Mouse (Mus musculus) kidney, adult 8-10 months (tissue): ENCODE data around the gene Mal.

ENCODE experiments used
- DNase-seq, 2 experiments: peaks; one replicate each; pipeline ENCODE4 v3.0.0; 2022

Gene Mal

GRCm38 (mm10) chr2:127656086-127656720 is at the start of gene Mal:
Gene Mal (minus strand): TSS chr2:127656695.
- DNase-seq, result peak; percentile 79 to 82

GRCm38 (mm10) chr2:127705267-127705666 is 48.8 kb upstream of the Mal start:
- no peak for DNase-seq

GRCm38 (mm10) chr2:127689239-127689638 is 32.7 kb upstream of the Mal start:
- DNase-seq, result no peak

GRCm38 (mm10) chr2:127683687-127684331 is 27.3 kb upstream of the Mal start:
- peak; percentile 78 to 80 for DNase-seq

- no peak for DNase-seq
Measured at GRCm38 (mm10) chr2:127667843-127668506, 11.5 kb upstream of the Mal start.

GRCm38 (mm10) chr2:127667015-127667414 is 10.5 kb upstream of the Mal start:
- no peak for DNase-seq

- DNase-seq, result no peak
Measured at GRCm38 (mm10) chr2:127662708-127663107, 6.2 kb upstream of the Mal start.

GRCm38 (mm10) chr2:127655419-127655818 is 1.1 kb downstream of the Mal start:
- DNase-seq, result peak in 1 of 2 experiments; percentile 40

- DNase-seq, result peak in 1 of 2 experiments; percentile 33
Measured at GRCm38 (mm10) chr2:127654786-127655185, 1.7 kb downstream of the Mal start.

- DNase-seq, result no peak
Measured at GRCm38 (mm10) chr2:127652805-127653204, 3.7 kb downstream of the Mal start.

- DNase-seq, result peak in 1 of 2 experiments; percentile 60
Measured at GRCm38 (mm10) chr2:127652335-127652734, 4.2 kb downstream of the Mal start.

- DNase-seq, result peak in 1 of 2 experiments; percentile 54
Measured at GRCm38 (mm10) chr2:127651601-127652000, 4.9 kb downstream of the Mal start.

- DNase-seq, result peak; percentile 62 to 73
Measured at GRCm38 (mm10) chr2:127649921-127650320, 6.6 kb downstream of the Mal start.

- DNase-seq, result no peak
Measured at GRCm38 (mm10) chr2:127648145-127648544, 8.3 kb downstream of the Mal start.

- DNase-seq, result no peak
Measured at GRCm38 (mm10) chr2:127646875-127647274, 9.6 kb downstream of the Mal start.

- peak in 1 of 2 experiments; percentile 38 for DNase-seq
Measured at GRCm38 (mm10) chr2:127643728-127644704, 12.5 kb downstream of the Mal start.

GRCm38 (mm10) chr2:127638973-127639372 is 17.5 kb downstream of the Mal start:
- DNase-seq, result no peak

GRCm38 (mm10) chr2:127635581-127635980 is 20.9 kb downstream of the Mal start:
- DNase-seq, result peak; percentile 88 to 93

GRCm38 (mm10) chr2:127632601-127633000 is 23.9 kb downstream of the Mal start:
- DNase-seq, result no peak

GRCm38 (mm10) chr2:127627990-127628570 is 28.4 kb downstream of the Mal start:
- no peak for DNase-seq

- DNase-seq, result no peak
Measured at GRCm38 (mm10) chr2:127627354-127627753, 29.1 kb downstream of the Mal start.

GRCm38 (mm10) chr2:127625659-127626058 is 30.8 kb downstream of the Mal start:
- DNase-seq, result peak; percentile 55 to 71
